22 mouse cellular contexts compared by ENCODE assay signal in genomic region chr1:187228414-187229146, GRCm38 (mm10). TPM values are rescaled to one million over a fixed set of nuclear protein-coding genes. Genes with fewer than 3 reads are reported as not detected.
A peak's percentile ranks its signal among the peaks of the same experiment; 100 is the strongest.
DNase-seq lines count a peak whose midpoint lies in the region; ATAC-seq and TF ChIP-seq lines count a peak whose summit lies in the region.
"Had no signal": no experiment of that assay in that cellular context is flagged by ENCODE, and none has a peak within 500 bp of the region (broad histone marks: within the 10 kb centered on the region; RNA-seq: fewer than 3 reads in every experiment).

No protein-coding gene starts in this region.

- peak; percentile 19 for DNase-seq in limb, embryonic 11.5 days (ENCODE audit: low spot score)
- DNase-seq in limb, embryonic 10.5 days (ENCODE audit: low spot score), result no peak
- DNase-seq in fibroblast of lung, adult 2 months (ENCODE audit: low read depth), result peak; percentile 5
- peak; percentile 12 for DNase-seq in limb, embryonic 14.5 days (ENCODE audit: low spot score)
- peak; percentile 20 for DNase-seq in splenic B cell, adult 2 months (ENCODE audit: low read depth, low spot score)
- no peak for DNase-seq in retina, postnatal 1 day
- DNase-seq in right cerebral cortex, postnatal 25 days, result no peak
- DNase-seq: cerebellum, adult 11 months; cerebellum, postnatal 14 days; forebrain, postnatal 0 days; gastrocnemius, postnatal 10 days; heart, adult 2 months; layer of hippocampus, adult 9-11 months; lung, adult 2 months; lung, postnatal 36 days had no signal

- H3K4me2 ChIP-seq in limb, embryonic 11.5 days (ENCODE audit: low read depth, severe bottlenecking), result no peak overlapping the region
- no peak overlapping the region for H3K4me2 ChIP-seq in limb, embryonic 14.5 days (replicated peaks; ENCODE audit: low read depth, low read length, severe bottlenecking)
- no peak overlapping the region for H3K4me2 ChIP-seq in midbrain, embryonic 13.5 days (replicated peaks)
- H3K4me2 ChIP-seq: heart, embryonic 15.5 days; liver, embryonic 11.5 days; midbrain, embryonic 12.5 days; neural tube, embryonic 12.5 days had no signal

- H3K27ac ChIP-seq in limb, embryonic 11.5 days (replicated peaks; ENCODE audit: low read depth, low read length), result no peak overlapping the region
- no peak overlapping the region for H3K27ac ChIP-seq in limb, embryonic 10.5 days
- no peak overlapping the region for H3K27ac ChIP-seq in limb, embryonic 14.5 days (replicated peaks; ENCODE audit: low read depth, low read length)
- no peak overlapping the region for H3K27ac ChIP-seq in midbrain, embryonic 13.5 days
- H3K27ac ChIP-seq: heart, adult 2 months; heart, embryonic 15.5 days; kidney, postnatal 0 days; midbrain, embryonic 12.5 days; neural tube, embryonic 12.5 days had no signal

- H3K9me3 ChIP-seq in limb, embryonic 11.5 days (ENCODE audit: control insufficient read depth, low read length), result no peaks in the 10 kb centered on the region
- H3K9me3 ChIP-seq in limb, embryonic 10.5 days (replicated peaks), result no peaks in the 10 kb centered on the region
- no peaks in the 10 kb centered on the region for H3K9me3 ChIP-seq in limb, embryonic 14.5 days (ENCODE audit: control insufficient read depth, low read length)
- H3K9me3 ChIP-seq in midbrain, embryonic 13.5 days, result no peaks in the 10 kb centered on the region
- H3K9me3 ChIP-seq: heart, embryonic 15.5 days; midbrain, embryonic 12.5 days; neural tube, embryonic 12.5 days had no signal

- H3K36me3 ChIP-seq in limb, embryonic 11.5 days (ENCODE audit: control insufficient read depth, insufficient read depth, low read length), result 0 out of 2 replicates have a peak, but pooled peaks cover 2% of the 10 kb centered on the region
- H3K36me3 ChIP-seq in limb, embryonic 10.5 days, result peaks cover 39% of the 10 kb centered on the region
- H3K36me3 ChIP-seq in limb, embryonic 14.5 days (ENCODE audit: control insufficient read depth, insufficient read depth, low read length), result peaks cover 30% of the 10 kb centered on the region
- H3K36me3 ChIP-seq in splenic B cell, adult 2 months (ENCODE audit: control insufficient read depth, insufficient read depth, low read length, poor library complexity, severe bottlenecking), result peaks cover 6% of the 10 kb centered on the region; the same call in 1 of the 2 replicates
- H3K36me3 ChIP-seq in midbrain, embryonic 13.5 days, result peaks cover 24% of the 10 kb centered on the region

- H3K9ac ChIP-seq in limb, embryonic 11.5 days (ENCODE audit: low read length), result no peak overlapping the region
- no peak overlapping the region for H3K9ac ChIP-seq in limb, embryonic 14.5 days (ENCODE audit: low read depth, low read length, severe bottlenecking)
- H3K9ac ChIP-seq in midbrain, embryonic 13.5 days (replicated peaks), result no peak overlapping the region
- H3K9ac ChIP-seq: forebrain, postnatal 0 days; heart, embryonic 15.5 days; midbrain, embryonic 12.5 days; neural tube, embryonic 12.5 days had no signal

- no peak overlapping the region for H3K4me3 ChIP-seq in limb, embryonic 11.5 days (ENCODE audit: low read depth, low read length)
- no peak overlapping the region for H3K4me3 ChIP-seq in limb, embryonic 10.5 days
- H3K4me3 ChIP-seq in limb, embryonic 14.5 days (replicated peaks; ENCODE audit: low read length), result no peak overlapping the region
- H3K4me3 ChIP-seq in midbrain, embryonic 13.5 days (replicated peaks), result no peak overlapping the region
- H3K4me3 ChIP-seq: erythroblast, embryonic 14.5 days; heart, adult 2 months; heart, embryonic 15.5 days; midbrain, embryonic 12.5 days; neural tube, embryonic 12.5 days had no signal

- TF ChIP-seq POLR2A in limb, embryonic 14.5 days (IDR thresholded peaks at IDR 0.05; ENCODE audit: borderline replicate concordance, extremely low read depth, insufficient read depth, insufficient read length), result no peak

- 79% methylated on average over 13 of the region's 13 CpGs for WGBS in limb, embryonic 11.5 days
- 89% methylated on average over 13 of the region's 13 CpGs for WGBS in limb, embryonic 10.5 days
- 52% methylated on average over 13 of the region's 13 CpGs for WGBS in limb, embryonic 14.5 days
- WGBS in midbrain, embryonic 13.5 days, result 91% methylated on average over 13 of the region's 13 CpGs

- no peaks in the 10 kb centered on the region for H3K27me3 ChIP-seq in limb, embryonic 11.5 days (ENCODE audit: control insufficient read depth, insufficient read depth, low read length)
- H3K27me3 ChIP-seq in limb, embryonic 10.5 days (ENCODE audit: low read depth, poor library complexity, severe bottlenecking), result no peaks in the 10 kb centered on the region
- no peaks in the 10 kb centered on the region for H3K27me3 ChIP-seq in limb, embryonic 14.5 days (ENCODE audit: control insufficient read depth, insufficient read depth, low read length)
- no peaks in the 10 kb centered on the region for H3K27me3 ChIP-seq in splenic B cell, adult 2 months (ENCODE audit: control insufficient read depth, insufficient read depth, low read length, poor library complexity, severe bottlenecking)
- no peaks in the 10 kb centered on the region for H3K27me3 ChIP-seq in midbrain, embryonic 13.5 days
- H3K27me3 ChIP-seq: heart, embryonic 15.5 days; midbrain, embryonic 12.5 days; neural tube, embryonic 12.5 days had no signal

- no peak for ATAC-seq in limb, embryonic 11.5 days (ENCODE audit: insufficient number of reproducible peaks, low FRiP score, low TSS enrichment, low read depth)
- peak; percentile 50; the same call in 1 of the 2 replicates for ATAC-seq in limb, embryonic 14.5 days (ENCODE audit: low FRiP score, low read depth)
- ATAC-seq in midbrain, embryonic 13.5 days, result no peak
- ATAC-seq: forebrain, postnatal 0 days had no signal

- no peaks in the 10 kb centered on the region for H3K4me1 ChIP-seq in limb, embryonic 11.5 days (ENCODE audit: control insufficient read depth, insufficient read depth, low read length)
- peaks cover 8% of the 10 kb centered on the region for H3K4me1 ChIP-seq in limb, embryonic 10.5 days
- no peaks in the 10 kb centered on the region for H3K4me1 ChIP-seq in limb, embryonic 14.5 days (ENCODE audit: control insufficient read depth, insufficient read depth, low read length)
- H3K4me1 ChIP-seq in midbrain, embryonic 13.5 days (replicated peaks), result no peaks in the 10 kb centered on the region

RNA-seq across cellular contexts. Expression of gene Gpatch2, which starts 13.3 kb away (rescaled TPM):
- polyA plus RNA-seq in limb, embryonic 11.5 days (2014; fragmentation: Nextera tagmentation; extraction: Ambion mirVana), result 23.4 and 25.2 TPM in 2 replicates
- polyA plus RNA-seq in limb, embryonic 10.5 days (2016; fragmentation: Nextera tagmentation; extraction: Ambion mirVana), result 22.0 and 24.7 TPM in 2 replicates
- 17.8 and 19.2 TPM in 2 replicates for polyA plus RNA-seq in limb, embryonic 14.5 days (2012; rRNA removed)
- polyA plus RNA-seq in limb, embryonic 14.5 days (2014; fragmentation: Nextera tagmentation; extraction: Ambion mirVana), result 17.7 and 20.0 TPM in 2 replicates
- 20.6 and 23.7 TPM in 2 replicates for polyA plus RNA-seq in midbrain, embryonic 13.5 days (2015; fragmentation: Nextera tagmentation; extraction: Ambion mirVana)

RNA-seq across cellular contexts. Expression of gene Spata17, which starts 13.3 kb away (rescaled TPM):
- polyA plus RNA-seq in limb, embryonic 11.5 days (2014; fragmentation: Nextera tagmentation; extraction: Ambion mirVana), result 0.57 and 0.72 TPM in 2 replicates
- polyA plus RNA-seq in limb, embryonic 10.5 days (2016; fragmentation: Nextera tagmentation; extraction: Ambion mirVana), result 0.89 and 1.4 TPM in 2 replicates
- polyA plus RNA-seq in limb, embryonic 14.5 days (2012; rRNA removed), result 0.19 and 0.37 TPM in 2 replicates
- 0.19 and 0.46 TPM in 2 replicates for polyA plus RNA-seq in limb, embryonic 14.5 days (2014; fragmentation: Nextera tagmentation; extraction: Ambion mirVana)
- polyA plus RNA-seq in midbrain, embryonic 13.5 days (2015; fragmentation: Nextera tagmentation; extraction: Ambion mirVana), result 1.1 and 1.3 TPM in 2 replicates
- polyA plus RNA-seq: erythroblast, embryonic 14.5 days had no signal

Comparison
In these comparisons a context has a peak if more than half of its experiments do, and no peak if none do; other contexts are left out.
1. DNase-seq: peak in limb, embryonic 11.5 days (single experiment), fibroblast of lung, adult 2 months (single experiment), limb, embryonic 14.5 days (single experiment) and splenic B cell, adult 2 months (single experiment); none in limb, embryonic 10.5 days (single experiment), retina, postnatal 1 day (single experiment) and right cerebral cortex, postnatal 25 days (single experiment).